Mouse (Mus musculus) megakaryocyte-erythroid progenitor cell, adult 5-6 weeks (primary cell): ENCODE measurements around the gene Upf1. TPM values are rescaled to one million over a fixed set of nuclear protein-coding genes. Genes with fewer than 3 reads are reported as not detected.

Experiments used
- ATAC-seq: replicated peaks from 2 replicates; pipeline ENCODE4 v1.8.0; 2016; ENCODE audit warnings: mild to moderate bottlenecking, inconsistent platforms; ENCODE audit not compliant: severe bottlenecking, poor library complexity, low FRiP score, low TSS enrichment
- total RNA-seq, 2 experiments: library from RNA; stranded (forward) in 1 of 2; stranded (reverse) in 1 of 2; fragments of 200-1000, 215-1000 nt in 1 of 2; fragments of >200 nt in 1 of 2; fragmentation: Nextera tagmentation in 1 of 2; gene quantifications; 2 replicates each; pipeline ENCODE4 v1.2.3; 2014 to 2017

The Upf1 gene
- total RNA-seq, 2 experiments from 2014 or later: 44.1 to 46.7 TPM

DNA sequence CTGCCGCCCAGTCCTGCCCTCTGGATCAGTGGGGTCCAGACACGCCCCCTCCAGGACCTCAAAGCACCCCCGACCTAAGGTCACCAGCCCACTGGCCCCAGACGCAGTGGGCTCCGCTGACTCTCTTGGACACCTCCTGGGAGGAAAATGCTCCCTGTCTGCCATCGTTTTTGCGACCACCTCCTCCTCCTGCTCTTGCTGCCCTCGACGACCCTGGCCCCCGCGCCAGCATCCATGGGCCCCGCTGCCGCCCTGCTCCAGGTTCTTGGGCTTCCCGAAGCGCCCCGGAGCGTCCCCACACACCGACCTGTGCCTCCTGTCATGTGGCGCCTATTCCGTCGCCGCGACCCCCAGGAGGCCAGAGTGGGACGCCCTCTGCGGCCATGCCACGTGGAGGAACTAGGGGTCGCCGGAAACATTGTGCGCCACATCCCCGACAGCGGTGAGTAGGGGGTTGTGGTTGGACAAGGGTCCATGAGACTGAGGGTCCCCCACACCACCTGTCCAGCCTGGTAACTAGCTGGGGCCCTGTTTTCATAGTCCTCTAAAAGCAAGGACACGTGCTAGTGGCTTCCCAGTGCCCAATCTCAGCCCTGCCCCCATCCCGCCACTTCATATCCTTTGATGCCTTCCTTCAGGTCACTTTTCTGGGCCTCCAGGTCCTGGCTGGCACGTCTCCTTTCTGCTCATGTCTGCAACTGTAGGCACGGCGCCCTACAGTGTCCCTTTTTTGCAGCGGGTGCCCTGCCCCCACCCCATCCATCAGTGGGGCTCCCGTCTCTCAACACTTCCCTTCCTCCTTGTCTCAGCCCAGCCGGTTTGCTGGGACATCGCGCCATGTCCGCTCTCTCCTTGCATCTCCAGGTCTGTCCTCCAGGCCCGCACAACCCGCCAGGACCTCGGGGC is 23.0 kb downstream of the Upf1 start:
- no peak for ATAC-seq

DNA sequence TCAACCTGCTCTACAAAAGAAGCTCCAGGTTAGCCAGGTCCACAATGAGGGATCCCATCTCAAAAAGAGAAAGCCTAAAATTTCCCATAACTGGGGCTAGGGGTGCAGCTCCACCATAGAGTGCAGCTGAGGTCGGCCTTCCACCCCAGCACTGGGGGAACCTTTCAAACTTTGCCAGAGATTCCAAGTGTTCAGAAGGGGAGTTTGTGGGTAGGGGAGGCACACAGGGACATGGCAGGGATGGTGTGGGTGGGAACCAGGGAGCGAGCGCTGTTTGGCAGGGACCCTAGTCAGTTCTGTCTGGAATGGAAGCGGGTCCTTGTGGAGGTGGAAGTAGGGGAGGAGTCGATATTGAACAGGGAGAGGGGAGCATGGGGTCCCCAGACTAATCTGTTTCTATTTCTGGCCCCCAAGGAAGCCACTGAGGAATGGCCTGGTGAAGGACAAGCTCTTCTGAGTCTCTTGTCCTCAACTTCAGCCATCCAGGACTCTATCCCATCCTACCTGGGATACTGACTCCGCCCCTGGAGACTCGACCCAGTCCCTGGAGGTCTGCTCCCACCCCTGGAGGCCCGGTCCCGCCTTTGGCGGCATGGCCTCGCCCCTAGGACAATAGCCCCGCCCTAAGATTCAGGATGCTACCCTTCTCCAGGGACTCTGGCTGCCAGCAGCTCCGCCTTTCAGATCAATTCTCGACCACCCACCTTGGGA is 23.8 kb downstream of the Upf1 start, which contains the start of gene Gdf1:
Gene Gdf1, plus strand, starts transcription at position 694 of the 711 bp plus-strand sequence.
- no peak for ATAC-seq

DNA sequence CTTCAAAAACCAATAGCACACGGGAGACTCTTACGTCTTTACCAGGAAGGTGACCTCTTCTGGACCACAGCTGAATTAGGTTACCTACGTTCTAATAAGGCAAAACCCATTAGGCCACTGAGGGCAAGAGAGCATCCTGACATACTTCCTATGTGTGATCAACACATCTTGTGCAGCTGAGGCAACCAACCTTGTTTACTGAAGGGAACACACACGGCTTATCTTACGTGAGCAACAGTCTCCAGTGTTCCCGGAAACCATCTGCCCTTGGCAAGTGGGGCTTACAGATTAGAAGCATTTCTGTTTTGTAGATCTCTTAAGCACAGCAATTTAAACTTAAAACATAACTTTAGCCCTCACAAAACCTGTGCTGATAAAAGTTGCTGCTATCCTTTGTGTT is 25.6 kb downstream of the Upf1 start:
- peak; percentile 62 for ATAC-seq

GRCm38 (mm10) chr8:70323716-70324115 is 29.4 kb downstream of the Upf1 start:
- no peak for ATAC-seq

DNA sequence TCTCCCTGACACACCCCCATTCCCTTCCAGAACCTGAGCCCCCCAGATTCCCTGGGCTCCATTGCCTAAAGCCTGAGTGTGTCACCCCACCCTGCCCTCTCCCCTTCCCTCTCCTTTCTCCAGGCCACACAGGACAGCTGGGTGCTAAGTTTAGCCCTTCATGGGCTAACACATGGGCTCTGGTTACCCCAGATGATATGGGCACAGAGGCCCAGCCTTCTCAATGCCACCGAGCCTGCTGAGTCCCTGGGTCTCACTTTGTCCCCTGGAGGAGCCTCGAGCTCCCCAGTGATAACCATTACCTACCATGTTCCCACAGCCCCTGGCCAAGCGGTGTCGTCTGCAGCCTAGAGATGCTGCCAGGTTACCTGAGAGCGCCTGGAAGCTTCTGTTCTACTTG is 35.2 kb downstream of the Upf1 start:
- ATAC-seq: no peak

- no peak; the same call in 1 of the 2 replicates for ATAC-seq
Observed at GRCm38 (mm10) chr8:70316511-70317504, 36.3 kb downstream of the Upf1 start.

DNA sequence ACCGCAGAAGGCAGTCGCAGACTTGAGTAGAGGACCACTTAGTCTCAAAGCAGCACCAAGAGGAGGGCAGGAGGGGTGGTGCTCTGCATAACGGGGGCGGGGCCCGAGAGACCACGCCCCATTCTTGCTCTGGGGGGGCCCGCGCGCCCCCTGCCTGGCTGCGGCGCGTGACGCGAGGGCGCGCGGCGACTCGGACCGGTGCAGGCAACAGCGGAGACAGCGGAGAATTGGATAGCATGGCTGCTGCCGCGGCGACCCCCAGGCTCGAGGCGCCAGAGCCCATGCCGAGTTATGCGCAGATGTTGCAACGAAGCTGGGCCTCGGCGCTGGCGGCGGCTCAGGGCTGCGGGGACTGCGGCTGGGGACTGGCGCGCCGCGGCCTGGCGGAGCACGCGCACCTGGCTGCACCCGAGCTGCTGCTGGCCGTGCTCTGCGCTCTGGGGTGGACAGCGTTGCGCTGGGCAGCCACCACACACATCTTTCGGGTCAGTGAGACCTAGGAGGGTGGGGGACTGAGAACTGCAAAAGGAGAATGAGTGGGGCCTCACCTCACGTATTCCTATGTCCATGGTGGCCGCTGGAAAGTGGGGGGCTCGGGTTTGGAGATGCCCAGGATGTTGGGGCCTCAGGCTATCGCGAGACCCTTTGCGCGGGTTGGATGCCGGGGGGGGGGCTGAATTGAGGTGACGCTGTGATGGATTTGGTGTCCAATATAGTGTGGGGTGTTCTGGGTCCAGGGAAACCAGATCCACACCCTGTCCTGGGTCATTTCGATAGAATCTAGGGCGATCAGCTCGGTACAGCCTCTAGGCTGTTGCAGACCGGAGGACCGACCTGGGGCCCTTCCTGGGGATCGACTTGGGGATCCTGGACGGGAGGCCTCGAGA is 37.2 kb downstream of the Upf1 start, which contains the start of gene Cers1:
Gene Cers1, plus strand, starts transcription at position 152 of the 887 bp plus-strand sequence.
- no peak for ATAC-seq

- no peak for ATAC-seq
Observed at GRCm38 (mm10) chr8:70313399-70313798, 39.7 kb downstream of the Upf1 start.

- peak; percentile 66 for ATAC-seq
Observed at GRCm38 (mm10) chr8:70309311-70309710, 43.8 kb downstream of the Upf1 start.

DNA sequence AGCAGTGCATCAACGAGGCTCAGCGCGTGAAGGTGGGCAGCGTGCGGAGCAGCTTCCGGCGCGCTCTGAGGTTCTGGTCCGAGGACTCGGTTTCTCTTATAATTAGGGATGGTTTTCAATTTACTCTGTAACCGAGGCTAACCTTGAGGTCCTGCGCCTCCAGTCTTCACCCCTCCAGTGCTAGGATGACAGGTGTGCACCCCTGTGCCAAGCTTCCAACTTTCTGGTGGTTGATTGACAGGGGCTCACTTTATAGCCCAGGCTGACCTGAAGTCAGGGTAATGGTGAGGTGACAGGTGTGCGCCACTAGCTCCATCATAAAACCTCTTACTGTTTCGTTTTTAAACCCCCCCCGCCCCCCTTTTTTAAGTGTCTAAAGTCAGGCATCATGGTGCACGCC is 50.2 kb downstream of the Upf1 start:
- ATAC-seq: no peak

- peak; percentile 87 for ATAC-seq
Observed at GRCm38 (mm10) chr8:70302358-70302890, 50.7 kb downstream of the Upf1 start, which contains the start of the genes Ddx49 and Cope. Gene Ddx49 (minus strand): TSS chr8:70302489. Gene Cope (plus strand): TSS chr8:70302518.

DNA sequence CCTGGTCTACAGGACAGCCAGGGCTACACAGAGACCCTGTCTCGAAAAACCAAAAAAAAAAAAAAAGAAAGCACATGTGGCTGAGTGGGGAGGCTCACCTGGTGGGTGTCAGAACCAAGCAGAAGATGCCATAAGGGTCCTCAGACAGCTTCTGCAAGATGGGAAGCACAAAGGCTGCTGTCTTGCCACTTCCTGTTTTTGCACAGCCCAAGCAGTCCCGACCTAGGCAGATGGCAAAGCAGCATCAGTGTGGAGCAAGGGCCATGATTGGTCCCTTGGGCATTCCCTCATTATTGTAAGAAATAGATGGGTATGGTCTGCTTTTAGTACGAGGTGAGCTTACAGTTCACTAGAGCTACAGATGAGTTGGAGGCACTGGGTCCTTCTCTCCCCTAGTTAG is 52.2 kb downstream of the Upf1 start:
- no peak for ATAC-seq

- ATAC-seq: no peak
Observed at GRCm38 (mm10) chr8:70293988-70294405, 59.1 kb downstream of the Upf1 start.

GRCm38 (mm10) chr8:70286737-70287136 is 66.3 kb downstream of the Upf1 start:
- no peak for ATAC-seq

DNA sequence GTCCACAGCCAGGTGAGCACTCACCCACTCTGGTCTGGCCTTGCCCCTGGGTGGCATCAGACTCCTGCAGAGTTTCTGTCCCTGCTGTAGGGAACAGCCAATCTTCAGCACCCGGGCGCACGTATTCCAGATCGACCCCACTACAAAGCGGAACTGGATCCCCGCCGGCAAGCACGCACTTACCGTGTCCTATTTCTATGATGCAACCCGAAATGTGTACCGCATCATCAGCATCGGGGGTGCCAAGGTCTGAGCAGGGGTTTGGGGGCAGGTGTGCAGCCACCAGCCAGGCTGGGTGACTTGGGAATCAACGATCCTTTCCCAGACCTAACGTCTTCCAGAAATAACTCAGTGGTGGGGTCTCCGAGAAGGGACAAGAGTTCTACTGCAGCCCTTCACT is 67.8 kb downstream of the Upf1 start:
- ATAC-seq: no peak

DNA sequence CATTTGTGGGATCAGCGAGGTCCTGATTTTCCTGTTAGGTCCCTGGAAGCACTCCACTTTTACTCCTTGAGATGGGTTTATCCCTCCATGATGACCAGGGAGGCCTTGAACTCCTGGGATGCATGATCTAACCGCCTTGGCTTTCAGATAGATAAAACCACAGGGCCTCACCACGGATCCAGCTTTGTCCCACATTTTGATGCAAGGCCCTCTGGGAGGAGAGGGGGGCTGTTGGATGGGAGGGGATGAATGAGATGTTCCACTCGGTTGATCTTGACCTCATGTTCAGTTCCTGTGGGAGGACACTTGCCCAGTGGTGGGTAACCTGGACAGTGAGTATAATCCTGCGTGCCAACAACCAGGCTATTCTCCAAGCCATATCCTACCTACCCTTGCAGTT is 68.7 kb downstream of the Upf1 start:
- ATAC-seq: no peak

GRCm38 (mm10) chr8:70283136-70284077 is 69.7 kb downstream of the Upf1 start:
- ATAC-seq: no peak
